Mouse (Mus musculus) stomach, postnatal 0 days (tissue): ENCODE measurements around the gene Smarce1. TPM values are rescaled to one million over a fixed set of nuclear protein-coding genes. Genes with fewer than 3 reads are reported as not detected.

ENCODE experiments used
- ATAC-seq: fragments of 200-750 bp; cut with Nextera tagmentation; 2 replicates; pipeline ENCODE4 v1.8.0; 2017; ENCODE audit not compliant: low FRiP score, low TSS enrichment
- DNase-seq: peaks from one replicate; pipeline ENCODE4 v3.0.0-alpha.2; 2016; ENCODE audit warnings: low spot score
- H3K27ac ChIP-seq: fragments of 300-500 bp; sonication (generic); replicated peaks from 2 replicates; pipeline ENCODE4 v1.5.1; 2014; ENCODE audit warnings: mild to moderate bottlenecking, control low read depth
- H3K27me3 ChIP-seq: fragments of 300-500 bp; sonication (generic); 2 replicates; pipeline ENCODE4 v1.6.1; 2014; ENCODE audit warnings: low read length; ENCODE audit not compliant: control insufficient read depth, insufficient read depth
- H3K36me3 ChIP-seq: fragments of 300-500 bp; sonication (generic); 2 replicates; pipeline ENCODE4 v1.6.1; 2014; ENCODE audit warnings: low read length, mixed read lengths; ENCODE audit not compliant: control insufficient read depth, insufficient read depth
- H3K4me1 ChIP-seq: fragments of 300-500 bp; sonication (generic); replicated peaks from 2 replicates; pipeline ENCODE4 v1.6.1; 2014; ENCODE audit warnings: antibody characterized with exemption; ENCODE audit not compliant: control insufficient read depth, insufficient read depth
- H3K4me2 ChIP-seq: fragments of 300-500 bp; sonication (generic); replicated peaks from 2 replicates; pipeline ENCODE4 v1.6.1; 2014; ENCODE audit warnings: low read depth, mild to moderate bottlenecking, control low read depth, moderate library complexity
- H3K4me3 ChIP-seq: fragments of 300-500 bp; sonication (generic); 2 replicates; pipeline ENCODE4 v1.5.1; 2014; ENCODE audit warnings: low read depth, low read length, control low read depth
- H3K9ac ChIP-seq: fragments of 300-500 bp; sonication (generic); 2 replicates; pipeline ENCODE4 v1.6.1; 2014; ENCODE audit warnings: mild to moderate bottlenecking, low read length, control low read depth, mixed read lengths
- H3K9me3 ChIP-seq: fragments of 300-500 bp; sonication (generic); 2 replicates; pipeline ENCODE4 v1.6.1; 2016; ENCODE audit warnings: low read length; ENCODE audit not compliant: control insufficient read depth
- CTCF ChIP-seq: IDR thresholded peaks from 2 replicates; pipeline ENCODE4 v1.5.1; 2016; ENCODE audit warnings: antibody characterized with exemption, low read depth, mild to moderate bottlenecking, moderate library complexity
- EP300 ChIP-seq: optimal IDR thresholded peaks from 2 replicates; pipeline ENCODE3; 2016; ENCODE audit warnings: antibody characterized with exemption
- WGBS: fragments of 180-500 bp; shearing (Covaris S2); extraction: QIAGEN DNeasy Blood & Tissue Kit; methylation state at CpG from one replicate; pipeline ENCODE4 v1.1.7; 2014; 5-methylcytosine and 5-hydroxymethylcytosine counted together
- polyA plus RNA-seq: library from polyadenylated mRNA; unstranded; fragments of >200 nt; fragmentation: Nextera tagmentation; extraction: Ambion mirVana; gene quantifications from 2 replicates; pipeline ENCODE4 v1.2.1, GENCODE M21; 2015

Gene Smarce1
- polyA plus RNA-seq, 1 experiment from 2014 or later, result 91.6 TPM

DNA sequence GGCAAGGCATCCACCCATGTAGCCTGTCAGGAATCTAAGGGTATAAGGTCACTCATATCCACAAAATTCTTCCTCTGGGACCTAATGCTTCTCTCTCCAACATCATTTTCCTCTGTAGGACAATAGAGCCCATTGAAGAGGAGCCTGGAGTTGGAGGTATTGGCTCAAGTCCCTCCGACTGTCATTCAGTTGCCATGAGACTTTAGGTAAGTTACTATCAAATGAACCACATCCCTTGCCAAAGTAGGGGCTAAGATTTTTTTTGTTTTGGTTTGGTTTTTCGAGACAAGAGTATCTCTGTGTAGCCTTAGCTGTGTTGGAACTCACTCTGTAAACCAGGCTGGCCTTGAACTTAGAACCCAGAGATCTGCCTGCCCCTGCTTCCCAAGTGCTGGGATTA is 59.4 kb downstream of the Smarce1 start:
- TF ChIP-seq CTCF (no peak), EP300 (no peak)
- Histone ChIP-seq H3K4me3 (no peak overlapping the region), H3K4me1 (no peaks in the 10 kb centered on the region), H3K9ac (no peak overlapping the region), H3K36me3 (no peaks in the 10 kb centered on the region), H3K27ac (no peak overlapping the region), H3K9me3 (no peaks in the 10 kb centered on the region), H3K27me3 (no peaks in the 10 kb centered on the region), H3K4me2 (no peak overlapping the region)
- ATAC-seq (no peak), DNase-seq (no peak)
- 68% methylated on average over 2 of the region's 2 CpGs for WGBS

DNA sequence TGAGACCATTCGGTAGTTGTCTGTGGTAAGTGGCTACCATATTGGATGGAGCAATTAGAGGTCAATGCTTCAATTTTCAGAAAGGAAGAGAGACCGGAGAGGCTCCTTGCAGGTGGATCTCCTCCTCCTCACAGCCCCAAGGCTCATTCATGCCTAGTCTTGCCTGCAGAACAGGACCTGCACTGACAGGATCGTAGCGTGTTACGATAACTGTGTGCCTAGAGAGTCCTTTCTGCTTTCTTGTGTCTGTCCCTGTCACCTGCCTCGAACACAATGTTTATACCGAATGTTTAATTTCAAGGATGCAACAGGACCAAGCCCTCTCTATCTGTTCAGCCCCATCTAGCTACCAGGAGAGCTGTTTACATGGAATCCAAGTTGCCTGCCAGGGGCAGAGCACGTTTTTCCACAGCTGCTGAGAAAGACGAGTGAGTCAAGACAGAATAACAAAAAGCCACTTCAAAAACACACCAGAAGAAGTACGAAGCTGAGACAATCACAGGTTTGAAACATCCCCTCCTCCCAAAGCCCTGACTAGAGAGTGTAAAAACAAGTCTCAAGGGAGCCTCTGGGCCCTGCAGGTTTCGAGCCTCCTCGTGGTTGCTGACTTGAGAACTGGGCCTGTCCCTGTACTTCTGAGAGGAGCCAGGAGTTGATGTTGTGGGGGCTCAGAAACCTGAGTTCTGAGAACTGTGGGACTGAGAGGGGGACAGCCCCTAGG is 60.1 kb downstream of the Smarce1 start:
- no peaks in the 10 kb centered on the region for H3K27me3 ChIP-seq
- ATAC-seq, result no peak
- H3K4me3 ChIP-seq, result no peak overlapping the region
- TF ChIP-seq CTCF (no peak), EP300 (no peak)
- H3K9ac ChIP-seq, result no peak overlapping the region
- 58% methylated on average over 12 of the region's 12 CpGs for WGBS
- no peaks in the 10 kb centered on the region for H3K36me3 ChIP-seq
- no peaks in the 10 kb centered on the region for H3K9me3 ChIP-seq
- no peak overlapping the region for H3K4me2 ChIP-seq
- H3K4me1 ChIP-seq, result no peaks in the 10 kb centered on the region
- H3K27ac ChIP-seq, result no peak overlapping the region
- no peak for DNase-seq

DNA sequence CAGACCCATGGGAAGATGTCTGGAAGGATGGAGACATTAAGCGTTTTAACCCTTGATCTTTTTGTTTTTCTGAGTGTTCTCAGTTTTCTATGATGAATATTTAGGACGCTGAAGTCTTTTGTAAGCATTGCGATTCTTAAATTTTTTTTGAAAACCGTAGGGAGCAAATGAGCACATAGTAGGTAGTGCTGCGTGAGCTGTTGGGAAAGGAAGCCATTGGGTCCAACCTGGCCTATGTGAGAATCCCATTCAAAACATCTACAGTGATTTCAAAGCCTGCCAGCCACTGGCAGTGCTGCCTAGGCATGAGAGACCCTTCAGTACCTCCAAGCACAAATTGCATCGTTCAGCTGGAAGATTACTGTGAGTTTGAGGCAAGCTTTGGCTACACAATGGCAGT is 60.8 kb downstream of the Smarce1 start:
- no peak overlapping the region for H3K27ac ChIP-seq
- no peak overlapping the region for H3K9ac ChIP-seq
- no peak overlapping the region for H3K4me2 ChIP-seq
- no peak overlapping the region for H3K4me3 ChIP-seq
- no peaks in the 10 kb centered on the region for H3K36me3 ChIP-seq
- TF ChIP-seq EP300 (no peak), CTCF (no peak)
- DNase-seq (no peak), ATAC-seq (no peak)
- H3K9me3 ChIP-seq, result no peaks in the 10 kb centered on the region
- 86% methylated on average over 6 of the region's 6 CpGs for WGBS
- H3K27me3 ChIP-seq, result no peaks in the 10 kb centered on the region
- H3K4me1 ChIP-seq, result no peaks in the 10 kb centered on the region

DNA sequence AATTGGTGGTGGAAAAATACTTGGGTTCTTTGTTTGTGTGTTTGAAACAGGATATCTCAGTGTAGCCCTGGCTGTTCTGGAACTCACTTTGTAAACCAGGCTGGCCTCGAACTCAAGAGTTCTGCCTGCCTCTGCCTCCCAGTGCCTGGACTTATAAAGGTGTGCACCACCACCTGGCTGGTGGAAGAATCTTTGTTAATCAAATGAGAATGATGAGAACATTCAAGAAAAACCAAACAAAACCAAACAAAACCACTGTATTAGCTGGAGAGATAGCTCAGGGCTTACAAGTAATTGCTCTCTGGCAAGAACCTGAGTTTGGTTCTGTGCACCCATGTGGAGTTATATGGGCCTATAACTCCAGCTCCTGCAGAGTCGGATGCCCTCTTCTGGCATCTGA is 61.4 kb downstream of the Smarce1 start:
- no peak for TF ChIP-seq CTCF
- TF ChIP-seq EP300, result no peak
- 91% methylated on average over 2 of the region's 2 CpGs for WGBS
- H3K27me3 ChIP-seq, result no peaks in the 10 kb centered on the region
- no peak overlapping the region for H3K27ac ChIP-seq
- ATAC-seq (no peak), DNase-seq (no peak)
- no peak overlapping the region for H3K4me2 ChIP-seq
- no peaks in the 10 kb centered on the region for H3K36me3 ChIP-seq
- no peaks in the 10 kb centered on the region for H3K4me1 ChIP-seq
- H3K4me3 ChIP-seq, result no peak overlapping the region
- H3K9me3 ChIP-seq, result no peaks in the 10 kb centered on the region
- H3K9ac ChIP-seq, result no peak overlapping the region

DNA sequence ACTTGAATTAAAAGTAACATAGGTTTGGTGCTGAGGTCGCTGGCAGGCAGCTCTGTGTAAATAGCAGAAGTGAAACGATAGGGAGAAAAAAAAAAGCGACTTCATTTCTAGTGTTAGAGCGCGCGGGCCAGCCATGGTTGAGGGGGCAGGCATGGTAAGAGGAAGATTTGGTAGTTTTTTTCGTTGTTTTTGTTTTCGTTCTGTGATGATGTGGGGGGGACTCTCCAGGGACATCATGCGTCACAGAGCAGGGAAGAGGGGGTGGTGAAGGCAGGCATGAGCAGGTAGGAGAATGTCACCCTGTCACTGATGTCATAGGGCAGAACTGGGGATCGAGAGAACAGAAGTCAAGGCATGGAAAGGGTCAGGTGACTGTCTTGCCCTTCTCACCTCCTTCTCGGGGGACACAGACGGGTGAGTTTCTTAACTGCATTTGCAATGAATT is 62.8 kb downstream of the Smarce1 start:
- TF ChIP-seq CTCF, result no peak
- no peak for TF ChIP-seq EP300
- no peak overlapping the region for H3K4me2 ChIP-seq
- H3K9ac ChIP-seq, result no peak overlapping the region
- H3K4me3 ChIP-seq, result no peak overlapping the region
- WGBS, result 56% methylated on average over 12 of the region's 12 CpGs
- no peaks in the 10 kb centered on the region for H3K36me3 ChIP-seq
- no peak overlapping the region for H3K27ac ChIP-seq
- no peaks in the 10 kb centered on the region for H3K27me3 ChIP-seq
- no peaks in the 10 kb centered on the region for H3K9me3 ChIP-seq
- DNase-seq (no peak), ATAC-seq (no peak)
- H3K4me1 ChIP-seq, result no peaks in the 10 kb centered on the region

DNA sequence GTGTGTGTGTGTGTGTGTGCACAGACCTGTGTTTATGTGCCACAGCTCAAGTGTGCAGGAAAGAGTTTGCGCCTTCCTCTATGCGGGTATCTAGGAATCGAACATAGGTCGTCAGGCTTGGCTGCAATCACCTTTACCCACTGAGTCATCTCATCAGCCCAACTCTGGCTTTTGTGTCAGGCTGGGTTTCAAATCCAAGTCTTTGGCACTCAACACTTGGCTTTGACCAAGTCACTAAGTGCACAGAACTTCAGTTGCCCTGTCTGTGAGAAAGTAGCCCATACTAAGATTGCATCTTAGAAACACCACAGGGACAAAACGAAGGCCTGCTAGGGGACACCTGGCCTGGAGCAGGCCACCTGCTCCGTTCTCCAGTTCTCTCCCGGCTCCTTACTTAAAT is 63.2 kb downstream of the Smarce1 start:
- ATAC-seq (no peak), DNase-seq (no peak)
- Histone ChIP-seq H3K4me1 (no peaks in the 10 kb centered on the region), H3K9ac (no peak overlapping the region), H3K4me3 (no peak overlapping the region), H3K9me3 (no peaks in the 10 kb centered on the region), H3K27me3 (no peaks in the 10 kb centered on the region), H3K27ac (no peak overlapping the region), H3K36me3 (no peaks in the 10 kb centered on the region), H3K4me2 (no peak overlapping the region)
- 83% methylated on average over 7 of the region's 7 CpGs for WGBS
- TF ChIP-seq EP300, result no peak
- TF ChIP-seq CTCF, result no peak
